Mouse (Mus musculus) megakaryocyte, adult 5-6 weeks (primary cell): ENCODE measurements around the gene Lin7a. TPM values are rescaled to one million over a fixed set of nuclear protein-coding genes. Genes with fewer than 3 reads are reported as not detected.

ENCODE experiments used
- ATAC-seq: 2 replicates; pipeline ENCODE4 v1.8.0; 2016; ENCODE audit warnings: mild to moderate bottlenecking, inconsistent platforms; ENCODE audit not compliant: poor library complexity, severe bottlenecking
- total RNA-seq, 2 experiments: library from RNA; stranded (forward) in 1 of 2; stranded (reverse) in 1 of 2; fragments of 153-499, 151-499 nt in 1 of 2; fragments of 221-1000, 200-1000 nt in 1 of 2; gene quantifications; 2 replicates each; pipeline versions ENCODE4 v1.2.3 to v1.2.4; 2015 to 2017

Lin7a gene
- total RNA-seq (2015) = not detected in 2 replicates
- total RNA-seq (2017) = not detected in 2 replicates

DNA sequence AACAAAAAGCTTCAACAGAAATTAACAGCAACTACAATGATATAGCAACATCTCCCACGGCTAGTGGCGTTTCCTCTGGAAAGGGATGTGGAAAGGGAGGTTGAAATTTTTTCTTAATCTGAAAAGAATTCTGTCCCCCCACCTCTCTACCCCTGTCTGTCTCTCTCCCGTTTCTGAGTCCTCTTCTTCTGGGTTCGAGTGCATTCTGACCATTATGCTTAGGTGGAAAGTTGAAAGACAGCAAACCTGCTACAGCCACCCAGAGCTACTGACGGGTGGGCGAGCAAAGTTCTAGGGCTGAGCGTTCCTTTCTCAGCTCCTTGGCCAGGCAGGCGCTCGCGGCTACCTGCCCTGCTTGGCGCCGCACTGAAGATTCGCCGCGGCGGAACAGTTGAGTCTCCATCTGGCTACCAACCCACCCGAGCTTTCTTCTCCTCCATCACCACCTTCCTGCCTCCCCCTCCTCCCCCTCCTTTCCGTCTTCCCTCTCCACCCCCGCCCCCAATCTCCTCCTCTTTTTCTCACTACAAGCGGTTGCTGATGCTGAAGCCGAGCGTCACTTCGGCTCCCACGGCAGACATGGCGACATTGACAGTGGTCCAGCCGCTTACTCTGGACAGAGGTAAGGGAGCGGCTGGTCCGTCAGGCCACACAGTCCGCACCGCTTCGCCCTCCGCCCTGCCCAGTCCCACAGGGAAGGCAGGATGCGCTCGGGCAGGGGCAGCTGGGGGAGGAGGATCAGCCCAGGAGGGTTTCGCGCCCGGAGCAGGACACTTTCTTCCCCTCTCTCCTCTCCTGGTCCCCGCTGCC is at the start of gene Lin7a:
Gene Lin7a, plus strand, starts transcription at position 366 of the 810 bp plus-strand sequence.
- no peak for ATAC-seq

- ATAC-seq = no peak
Measured at GRCm38 (mm10) chr10:107221726-107222125, 49.8 kb upstream of the Lin7a start.

DNA sequence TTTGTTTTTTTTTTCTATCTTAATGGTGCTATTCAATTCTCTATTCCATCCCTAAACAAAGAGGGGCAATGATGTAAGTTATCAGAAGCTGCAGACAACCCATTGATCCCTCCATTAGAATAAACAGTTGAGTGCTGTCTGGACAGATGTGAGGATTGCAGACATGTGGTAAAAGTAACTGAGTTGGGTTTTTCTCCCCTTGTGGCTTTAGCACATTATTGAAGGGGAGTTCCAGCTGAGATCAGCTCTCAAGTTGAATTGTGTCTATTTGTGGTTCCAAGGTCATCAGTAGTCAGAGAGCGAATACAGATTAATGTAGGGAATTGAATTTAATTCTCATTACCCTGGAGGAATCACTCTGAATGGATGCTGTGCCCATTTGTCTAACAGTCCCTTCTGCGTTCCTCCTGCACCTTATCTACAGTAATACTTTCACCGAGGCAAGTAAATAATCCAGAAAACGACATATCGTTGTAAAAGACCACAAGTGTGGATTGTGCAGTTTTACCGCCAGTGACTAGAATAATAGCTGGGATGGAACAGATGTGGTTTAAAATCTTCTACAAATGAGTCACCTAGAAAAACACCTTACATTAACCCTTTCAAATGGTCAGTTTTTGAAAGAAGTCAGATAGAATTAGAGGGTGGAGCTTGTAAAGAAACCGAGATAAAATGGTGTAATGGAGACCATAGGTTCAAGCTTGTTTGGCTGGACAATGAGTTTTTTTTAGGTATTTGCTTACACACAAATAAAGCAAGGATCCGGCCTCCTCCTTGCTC is 48.9 kb upstream of the Lin7a start:
- no peak for ATAC-seq

DNA sequence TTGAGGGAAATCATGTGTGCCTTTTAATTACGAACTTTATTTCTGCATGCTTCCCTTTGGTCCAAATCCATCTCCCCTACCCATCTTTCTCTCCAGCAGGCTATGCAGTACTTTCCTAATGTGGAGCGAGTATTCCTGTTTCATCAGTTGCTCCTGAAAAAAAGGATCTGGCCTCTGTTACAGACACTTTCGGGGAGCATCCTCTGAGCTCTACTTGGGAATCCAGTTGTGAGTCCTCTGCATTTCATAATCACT is 48.4 kb upstream of the Lin7a start:
- ATAC-seq = no peak

GRCm38 (mm10) chr10:107223821-107224220 is 47.7 kb upstream of the Lin7a start:
- ATAC-seq = no peak

GRCm38 (mm10) chr10:107224596-107225330 is 46.7 kb upstream of the Lin7a start:
- no peak for ATAC-seq

DNA sequence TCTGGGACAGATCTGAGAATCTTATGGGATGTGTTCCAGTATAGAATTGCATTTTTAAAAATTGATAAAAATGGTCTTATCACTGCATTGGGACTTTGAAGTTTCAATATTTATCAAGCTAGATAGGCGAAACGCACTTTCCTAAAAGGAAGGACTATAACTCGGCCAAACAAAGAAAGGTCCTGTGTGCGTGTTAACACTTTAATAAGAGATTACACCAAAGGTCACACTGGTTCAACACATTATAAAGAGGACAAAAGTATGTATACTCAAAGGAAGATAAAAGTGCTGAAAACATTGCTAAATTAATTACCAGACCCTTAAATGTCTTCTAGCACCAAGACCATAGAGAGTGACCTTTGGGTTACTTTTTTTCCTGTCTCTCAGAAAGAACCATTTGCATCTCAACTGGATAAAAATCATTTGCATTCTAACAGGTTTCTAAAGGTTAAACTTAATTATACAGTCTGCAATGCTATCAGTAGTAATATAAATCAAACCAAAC is 46.1 kb upstream of the Lin7a start:
- ATAC-seq = no peak

DNA sequence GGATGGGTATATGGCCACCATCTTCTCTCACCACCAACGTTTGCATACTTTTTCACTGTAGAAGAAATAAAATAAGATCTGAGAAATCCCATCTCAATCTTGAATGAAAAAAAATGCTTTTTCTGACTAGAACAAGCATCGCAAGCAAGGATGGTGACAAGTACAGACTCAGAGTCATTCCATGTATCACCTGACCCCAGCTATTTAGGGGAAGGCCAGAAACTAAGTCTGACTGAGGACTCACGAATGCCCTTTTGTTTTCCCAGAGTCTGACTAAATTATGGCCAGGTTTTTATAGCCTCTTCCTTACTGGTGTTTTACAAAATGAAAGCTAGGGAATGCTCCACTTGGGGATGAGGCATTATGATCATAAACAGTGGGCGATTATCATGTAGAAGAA is 45.6 kb upstream of the Lin7a start:
- ATAC-seq = no peak

GRCm38 (mm10) chr10:107227901-107228300 is 43.6 kb upstream of the Lin7a start:
- ATAC-seq = no peak

DNA sequence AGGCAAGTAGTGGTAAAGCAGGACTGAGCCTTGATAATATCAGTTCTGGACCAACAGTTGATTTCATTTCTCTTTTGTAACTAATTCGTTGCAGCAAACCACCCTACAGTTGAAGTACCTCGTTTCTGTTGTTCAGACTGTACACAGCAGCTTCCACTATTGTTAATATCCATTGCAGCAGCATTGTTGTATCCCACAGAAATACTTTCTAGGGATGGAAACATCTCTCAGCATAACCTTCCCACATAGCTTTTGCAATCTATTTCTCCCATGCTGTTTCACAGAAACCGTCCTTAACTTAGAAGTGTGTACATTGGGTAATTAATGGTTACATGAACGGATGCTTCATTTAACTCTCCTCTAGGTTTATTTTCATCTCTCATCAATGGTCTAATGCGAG is 42.7 kb upstream of the Lin7a start:
- ATAC-seq = no peak

GRCm38 (mm10) chr10:107229416-107229815 is 42.1 kb upstream of the Lin7a start:
- ATAC-seq = no peak

DNA sequence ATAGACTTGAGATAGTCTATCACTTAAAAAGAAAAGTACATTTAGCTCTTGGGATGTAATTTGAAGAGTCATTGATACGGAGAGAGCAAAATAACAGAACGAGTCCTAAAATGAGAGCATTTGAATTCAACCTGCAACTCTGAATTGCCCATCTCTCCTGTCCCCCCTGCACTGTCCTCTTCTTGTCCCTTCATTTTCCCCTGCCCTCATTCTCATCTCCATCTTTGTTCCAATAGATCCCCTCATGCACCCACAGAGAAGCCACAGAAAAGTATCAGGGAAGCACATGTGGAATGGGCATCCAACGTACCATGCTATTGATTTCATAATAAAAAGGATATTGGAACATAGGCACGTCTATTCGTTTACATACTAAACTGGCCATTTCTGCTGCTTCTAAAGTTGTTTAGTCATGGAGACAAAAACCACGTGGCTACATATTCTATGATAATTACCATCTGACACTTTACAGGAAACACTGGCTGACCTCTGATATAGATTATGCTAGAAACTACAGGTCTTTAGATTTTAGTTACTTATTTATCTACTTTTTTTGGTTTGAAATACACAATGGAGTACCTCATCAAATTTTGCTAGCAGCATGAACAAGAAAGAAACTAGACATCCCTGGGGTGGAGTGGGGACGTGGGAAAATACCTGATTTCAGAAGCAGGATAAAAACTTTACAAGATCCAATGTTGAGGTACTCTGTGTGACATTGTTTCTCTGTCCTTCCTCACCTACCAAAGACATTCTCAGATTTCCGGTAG is 41.2 kb upstream of the Lin7a start:
- no peak for ATAC-seq

GRCm38 (mm10) chr10:107230851-107231130 is 40.7 kb upstream of the Lin7a start:
- no peak for ATAC-seq

GRCm38 (mm10) chr10:107231421-107232010 is 40.0 kb upstream of the Lin7a start:
- no peak for ATAC-seq

GRCm38 (mm10) chr10:107232491-107233110 is 38.9 kb upstream of the Lin7a start:
- ATAC-seq = no peak

DNA sequence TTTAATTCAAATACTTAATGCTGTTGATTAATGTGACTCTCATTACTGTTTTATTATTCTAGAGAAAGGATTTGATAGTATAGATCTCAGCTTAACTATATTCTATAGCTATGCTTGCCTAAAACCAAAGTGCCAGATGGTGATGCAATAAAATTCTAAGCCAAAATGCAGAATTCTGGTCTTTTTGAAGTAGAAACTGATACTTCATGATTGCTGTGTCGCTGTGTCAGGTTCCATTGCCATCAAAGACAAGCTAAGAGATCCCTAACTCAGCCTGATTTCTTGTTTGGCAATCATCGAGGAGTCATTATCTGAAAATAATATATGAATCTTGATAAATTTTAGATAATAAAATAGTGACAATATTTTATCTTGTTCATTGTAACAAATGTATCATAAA is 38.3 kb upstream of the Lin7a start:
- no peak for ATAC-seq

GRCm38 (mm10) chr10:107233825-107234224 is 37.7 kb upstream of the Lin7a start:
- no peak for ATAC-seq

GRCm38 (mm10) chr10:107234421-107235400 is 36.8 kb upstream of the Lin7a start:
- no peak for ATAC-seq

DNA sequence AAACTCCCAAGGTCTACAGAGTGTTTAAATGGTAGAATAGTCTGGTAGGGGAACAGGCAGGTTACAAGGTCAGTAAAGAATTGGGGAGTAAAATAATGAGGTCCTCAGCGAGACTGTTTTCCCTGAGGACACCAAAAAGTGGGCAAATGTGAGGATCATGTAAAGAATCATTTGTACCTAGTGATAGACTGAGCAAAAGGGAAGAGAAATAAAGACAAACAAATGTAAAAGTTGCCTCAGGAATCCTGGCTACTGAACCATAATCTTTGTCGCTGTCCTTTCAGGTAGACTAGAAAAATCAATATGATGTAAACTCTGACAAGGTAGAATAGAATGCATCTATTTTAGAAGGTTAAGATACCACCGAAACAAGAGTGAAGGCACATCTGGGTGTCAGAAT is 36.0 kb upstream of the Lin7a start:
- ATAC-seq = no peak
